Mouse (Mus musculus) T-helper 2 cell (primary cell): ENCODE results near the gene Serping1.
"Not testable (repeated sequence)": the region's sequence is repeated elsewhere in the genome, so short reads cannot be mapped to it uniquely, and the experiment has no call there.

ENCODE experiments used
- in situ Hi-C: fragments of 300-600 bp; cut with MboI, MseI; formaldehyde crosslinking; loops from one replicate; pipeline ENCODE4 v1.15.1; 2025; ENCODE audit warnings: high pct_unique_total_duplicates

Serping1 gene

DNA sequence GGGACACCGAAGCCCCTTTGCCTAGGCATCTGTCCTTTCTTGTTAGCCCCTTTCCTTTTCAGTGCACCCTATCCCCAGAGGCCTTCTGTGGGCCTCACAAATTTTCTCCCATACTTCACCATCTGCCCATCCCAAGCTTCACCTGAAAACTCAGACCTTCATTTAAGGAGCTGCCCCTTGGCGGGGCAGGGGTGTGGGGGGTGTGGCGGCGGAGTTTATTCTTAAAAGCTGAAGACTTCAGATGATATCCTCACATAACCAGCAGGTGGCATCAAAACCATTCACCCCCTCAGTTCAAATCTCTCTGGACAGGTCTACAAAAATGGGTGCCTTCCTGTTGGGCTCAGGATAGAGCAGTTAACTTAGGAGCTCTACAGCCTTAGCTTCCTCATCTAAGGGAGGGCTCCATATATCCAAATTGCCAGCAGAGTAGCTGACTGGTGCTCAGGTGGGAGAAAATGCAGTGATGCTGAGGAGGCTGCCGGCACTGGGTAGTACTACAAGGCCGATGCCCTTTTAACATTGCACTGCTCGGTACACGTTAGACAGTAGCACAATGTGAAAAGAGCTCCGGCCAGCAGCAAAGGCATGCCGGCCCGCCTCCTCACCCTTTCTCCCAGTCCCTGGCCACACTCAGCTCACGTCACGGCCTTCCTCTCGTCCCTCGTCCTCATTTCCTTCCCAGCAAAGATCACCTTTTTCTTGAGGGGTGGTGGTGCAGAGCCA is 34.5 kb downstream of the Serping1 start:
- in situ Hi-C loops, result no loop called here

DNA sequence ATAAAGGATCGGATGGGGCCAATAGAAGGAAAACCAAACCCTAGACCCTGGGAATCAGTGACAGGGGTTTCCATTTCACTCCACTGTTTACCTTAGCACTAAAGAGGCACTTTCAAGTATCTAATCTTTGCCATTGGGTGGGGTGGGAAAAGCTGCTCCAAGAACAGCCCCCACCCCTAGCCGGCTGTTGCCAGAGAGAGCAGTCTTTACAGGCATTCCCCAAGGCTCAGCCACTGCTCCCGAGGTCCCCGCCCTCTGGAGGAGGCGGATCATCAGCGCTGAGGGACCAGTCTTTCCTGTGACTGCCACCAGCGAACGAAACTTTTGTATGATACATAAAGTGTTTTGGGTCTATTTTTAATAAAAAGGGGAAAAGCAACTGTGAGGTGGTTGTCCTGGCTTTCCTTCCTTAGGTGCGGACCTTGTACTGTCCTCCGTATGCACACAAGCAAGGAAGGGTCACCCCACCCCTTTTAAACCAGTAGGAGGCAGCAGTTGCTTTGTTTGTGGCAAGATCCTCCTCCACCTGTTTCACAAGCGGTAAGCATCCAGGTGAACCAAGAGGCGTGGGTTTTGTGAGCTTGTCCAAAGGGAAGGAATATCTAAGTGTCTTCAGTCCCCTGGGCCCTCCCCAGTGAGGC is 36.9 kb downstream of the Serping1 start:
- in situ Hi-C loops, result no loop called here

DNA sequence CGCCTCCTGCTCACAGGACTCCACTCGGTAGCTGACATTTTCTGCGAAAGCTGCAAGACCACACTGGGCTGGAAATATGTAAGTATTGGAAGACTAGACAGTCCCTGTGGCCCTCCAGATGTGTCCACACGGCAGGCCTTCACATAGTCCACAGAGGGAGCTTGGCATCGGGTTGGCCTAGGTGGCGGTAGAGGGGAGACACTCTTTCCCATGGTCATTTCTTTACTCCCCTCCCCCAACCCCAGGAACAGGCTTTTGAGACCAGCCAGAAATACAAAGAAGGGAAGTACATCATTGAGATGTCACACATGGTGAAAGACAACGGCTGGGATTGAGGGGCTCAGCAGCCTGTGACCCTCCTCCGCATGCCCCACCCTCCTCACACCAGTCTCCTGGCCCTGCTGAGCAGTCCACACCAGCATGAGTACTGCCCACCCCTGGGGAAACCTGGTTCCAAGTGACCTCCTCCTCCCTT is 37.8 kb downstream of the Serping1 start:
- in situ Hi-C loops, result no loop called here

DNA sequence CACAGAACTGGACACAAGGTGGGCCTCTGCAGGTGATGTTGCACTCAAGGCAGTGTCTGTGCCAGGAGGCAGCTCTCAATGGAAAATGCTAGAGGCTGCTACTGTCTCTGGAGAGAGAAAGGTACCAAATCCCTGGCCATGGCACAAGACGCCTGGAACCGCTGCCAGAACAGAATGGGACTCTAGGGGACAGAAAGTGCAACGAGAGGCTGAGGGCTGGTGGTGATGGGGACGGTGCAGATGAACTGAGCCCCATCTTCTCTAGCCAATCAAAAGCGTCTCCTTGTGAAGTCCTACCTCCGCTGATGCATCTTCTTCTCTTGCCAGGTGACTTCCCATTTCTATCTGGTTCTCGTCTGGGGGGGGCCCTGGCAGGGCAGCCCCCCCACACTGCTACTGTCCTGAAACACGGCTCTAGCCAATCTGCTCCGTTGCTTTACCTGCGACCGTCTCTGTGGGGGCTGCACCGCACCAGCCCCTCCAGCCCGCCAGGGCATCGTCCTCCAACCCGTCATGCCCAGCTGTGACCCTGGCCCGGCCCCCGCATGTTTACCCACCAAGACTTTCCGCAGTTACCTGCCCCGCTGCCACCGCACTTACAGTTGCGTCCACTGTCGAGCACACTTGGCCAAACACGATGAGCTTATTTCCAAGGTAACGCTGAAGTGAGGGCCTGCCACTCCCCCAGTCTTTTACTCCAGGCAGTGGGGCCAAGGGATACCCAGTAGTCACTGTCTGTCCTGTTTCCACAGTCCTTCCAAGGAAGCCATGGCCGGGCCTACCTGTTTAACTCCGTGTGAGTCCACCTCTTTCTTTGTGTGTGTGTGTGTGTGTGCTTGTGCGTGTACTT is 38.7 kb downstream of the Serping1 start:
- in situ Hi-C loops, result no loop called here

DNA sequence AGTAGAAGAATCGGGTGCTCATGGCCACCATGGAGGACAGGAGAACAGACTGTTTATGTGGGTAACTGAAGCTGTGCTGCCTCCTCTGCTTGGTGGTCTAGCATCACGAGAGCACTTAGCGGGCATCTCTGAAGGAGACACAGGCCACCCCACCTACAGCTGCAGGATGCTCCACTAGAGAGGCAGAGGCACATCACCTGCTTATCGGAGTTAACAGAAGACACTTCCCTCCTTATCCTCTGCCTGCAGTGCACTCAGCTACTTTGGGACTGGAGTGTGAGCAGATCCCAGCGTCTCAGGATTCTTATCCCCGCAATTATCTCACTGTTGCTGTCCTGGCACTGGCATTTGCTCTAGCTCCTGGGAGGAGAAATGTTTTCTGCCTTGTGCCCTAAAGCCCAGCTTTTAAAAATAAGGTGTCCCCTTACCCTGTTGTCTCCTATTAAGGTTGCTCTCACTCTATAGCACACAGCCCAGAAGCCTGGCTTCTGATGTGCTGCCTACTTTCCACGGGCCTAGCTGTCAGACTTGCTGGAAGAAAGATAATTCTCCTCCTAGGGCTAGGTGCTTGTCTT is 39.8 kb downstream of the Serping1 start:
- in situ Hi-C loops, result no loop called here

DNA sequence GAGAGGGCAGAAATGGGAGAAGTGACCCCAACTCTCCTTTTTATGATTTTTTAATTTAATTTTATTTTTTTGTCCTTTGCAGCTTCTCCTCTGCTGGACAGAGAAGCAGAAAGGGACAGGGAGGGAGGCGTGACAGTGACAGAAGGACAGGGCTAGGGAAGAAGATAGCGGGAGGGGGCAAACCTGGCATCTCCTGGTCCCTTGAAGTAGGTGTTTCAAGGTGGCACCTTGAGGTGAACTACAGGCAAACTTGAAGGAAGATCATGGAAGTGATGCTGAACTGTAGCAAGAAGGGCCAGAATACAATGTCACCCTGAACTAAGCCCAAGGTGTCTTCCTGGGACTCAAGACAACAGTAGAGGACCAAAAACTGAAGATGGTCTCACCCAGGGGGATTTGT is 40.3 kb downstream of the Serping1 start:
- in situ Hi-C loops, result no loop called here

DNA sequence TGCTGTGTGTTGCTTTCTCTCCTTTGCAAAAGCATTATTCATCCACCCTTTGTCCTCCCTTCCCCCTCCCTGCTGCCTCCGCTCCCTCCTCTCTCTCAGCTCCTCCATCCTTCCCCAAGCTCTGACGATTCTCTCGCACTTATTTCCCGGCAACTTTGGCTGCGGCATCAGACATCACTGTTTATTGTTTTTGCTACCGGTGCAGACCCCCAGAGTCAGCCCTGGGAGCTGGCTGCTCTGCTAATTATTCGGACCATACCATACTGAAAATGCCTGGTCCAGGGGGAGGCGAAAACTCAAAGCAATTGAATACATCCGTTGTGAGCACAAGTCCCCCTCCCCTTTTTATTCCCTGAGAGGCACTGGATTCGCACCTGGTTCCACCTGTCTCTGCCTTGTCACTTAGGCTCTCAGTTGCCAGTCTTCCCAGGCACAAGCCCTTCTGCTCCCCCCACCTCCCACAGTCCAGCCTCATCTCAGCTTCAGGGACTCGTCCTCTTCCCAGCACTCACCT is 40.8 kb downstream of the Serping1 start:
- in situ Hi-C loops, result no loop called here

DNA sequence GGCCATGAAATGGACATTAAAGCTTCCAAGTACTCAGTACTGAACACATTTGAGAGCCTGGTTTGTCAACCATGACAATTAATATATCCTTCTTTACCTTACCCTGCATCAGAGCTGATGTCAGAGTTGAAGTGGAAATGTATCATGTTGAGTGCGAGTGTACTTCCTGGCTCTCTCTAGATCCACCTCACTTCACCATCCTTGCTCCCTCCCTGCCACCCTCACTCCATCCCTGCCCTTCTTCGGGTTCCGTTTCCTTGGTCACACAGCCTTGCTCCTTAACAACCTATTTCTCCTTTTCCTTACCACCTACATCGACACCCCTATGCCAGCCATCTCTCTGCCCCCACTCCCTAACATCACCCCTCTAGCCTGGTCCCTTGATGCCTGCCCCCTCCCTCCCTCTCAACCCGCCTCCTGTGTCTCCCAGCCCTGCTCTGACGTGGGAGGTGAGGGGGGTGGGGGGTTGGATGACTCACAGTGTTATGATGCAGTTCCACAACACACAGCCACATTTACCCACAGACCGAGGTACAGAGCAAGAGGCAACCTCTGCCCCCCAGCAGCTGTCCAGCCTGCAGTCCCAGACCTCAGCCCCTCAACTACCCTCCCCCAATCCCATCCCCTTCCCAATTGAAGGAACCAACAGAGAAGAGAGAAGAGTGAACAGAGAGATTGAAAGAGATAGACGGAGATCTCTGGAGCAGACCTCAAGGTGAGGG is 41.5 kb downstream of the Serping1 start, which contains the start of gene Ypel4:
Gene Ypel4 (plus strand): TSS at position 480 of the 722 bp plus-strand sequence.
- in situ Hi-C loops, result no loop called here

DNA sequence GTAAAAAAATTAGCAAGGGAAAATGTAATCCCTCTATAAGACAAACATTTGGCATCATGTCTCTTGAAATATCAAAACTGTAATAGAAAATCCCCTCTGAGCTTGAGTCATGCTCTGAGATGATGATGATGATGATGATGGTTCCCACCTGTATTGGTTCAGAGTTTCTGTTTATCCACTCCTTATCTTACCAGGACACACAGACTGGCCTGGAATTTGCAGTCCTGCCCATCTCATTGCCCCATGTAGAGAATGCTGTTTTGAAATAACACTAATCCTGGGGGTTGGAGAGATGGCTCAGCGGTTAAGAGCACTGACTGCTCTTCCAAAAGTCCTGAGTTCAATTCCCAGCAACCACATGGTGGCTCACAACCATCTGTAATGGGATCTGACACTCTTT is 42.9 kb downstream of the Serping1 start:
- in situ Hi-C loops, result no loop called here

DNA sequence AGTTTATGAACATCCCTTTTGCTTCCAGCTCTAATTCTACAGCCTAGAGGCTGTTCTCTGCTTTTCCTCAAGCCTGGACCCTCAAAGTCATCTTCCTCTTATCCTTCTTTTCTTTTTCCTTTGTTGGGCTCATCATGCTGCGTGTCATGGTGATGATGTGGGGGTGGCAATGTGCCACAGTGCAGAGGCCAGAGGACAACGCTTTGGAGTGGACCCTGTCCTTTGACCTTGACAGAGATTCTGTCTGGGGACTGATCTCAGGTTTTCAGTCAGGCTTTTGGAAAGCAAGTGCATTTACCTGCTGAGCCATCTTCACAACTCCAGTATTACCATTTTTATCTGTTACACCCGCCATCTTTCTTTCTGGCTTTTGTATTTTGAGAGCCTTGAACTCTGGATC is 44.0 kb downstream of the Serping1 start:
- in situ Hi-C loops, result no loop called here

DNA sequence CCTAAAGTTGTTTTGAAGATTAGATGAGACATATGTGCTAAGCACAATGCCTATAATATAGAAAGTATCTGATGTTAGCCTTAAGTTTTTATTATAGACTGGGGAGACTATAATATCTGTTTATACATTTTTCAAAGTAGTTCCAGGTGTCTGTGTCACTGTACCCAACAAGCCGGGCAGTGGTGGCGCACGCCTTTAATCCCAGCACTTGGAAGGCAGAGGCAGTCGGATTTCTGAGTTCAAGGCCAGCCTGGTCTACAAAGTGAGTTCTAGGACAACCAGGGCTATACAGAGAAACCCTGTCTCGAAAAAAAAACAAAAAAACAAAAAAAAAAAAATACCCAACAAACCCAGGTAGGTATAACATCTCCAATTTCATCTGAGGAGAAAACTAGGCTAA is 47.1 kb downstream of the Serping1 start:
- in situ Hi-C loops, result not testable (repeated sequence)

DNA sequence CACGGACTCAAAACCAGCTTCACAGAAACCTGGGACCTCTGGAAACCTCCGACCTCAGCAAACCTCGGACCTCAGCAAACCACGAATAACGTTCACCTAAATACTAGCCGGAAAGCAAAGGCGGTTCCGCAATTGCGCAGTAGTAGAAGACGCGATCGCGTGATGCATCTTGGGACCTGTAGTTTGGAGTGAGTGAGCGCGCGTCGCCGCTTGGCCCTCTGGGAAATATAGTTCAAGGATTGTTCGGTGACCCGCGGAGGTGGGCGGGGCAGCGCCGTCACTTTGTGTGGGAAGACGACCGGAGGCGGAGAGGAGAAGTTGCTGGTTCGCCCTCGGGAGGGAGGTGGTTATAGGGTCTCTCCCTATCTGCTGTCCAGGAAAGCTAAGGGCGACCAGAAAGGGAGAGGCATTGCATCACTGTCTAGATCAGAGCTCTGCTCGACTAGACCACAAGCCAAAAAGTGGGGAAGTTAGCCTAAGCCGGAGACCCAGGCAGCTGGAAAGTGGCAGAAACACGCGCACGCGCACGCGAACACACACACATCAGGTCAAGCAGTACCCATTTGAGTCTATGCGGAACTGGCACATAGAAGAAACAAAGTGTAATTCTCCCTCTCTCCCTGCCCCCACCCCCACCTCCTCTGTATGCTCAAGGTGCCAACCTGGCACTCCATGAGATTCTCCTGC is 47.9 kb downstream of the Serping1 start, which contains the start of gene Clp1:
Gene Clp1 (minus strand): TSS at position 179 of the 687 bp plus-strand sequence.
- in situ Hi-C loops, result no loop called here

DNA sequence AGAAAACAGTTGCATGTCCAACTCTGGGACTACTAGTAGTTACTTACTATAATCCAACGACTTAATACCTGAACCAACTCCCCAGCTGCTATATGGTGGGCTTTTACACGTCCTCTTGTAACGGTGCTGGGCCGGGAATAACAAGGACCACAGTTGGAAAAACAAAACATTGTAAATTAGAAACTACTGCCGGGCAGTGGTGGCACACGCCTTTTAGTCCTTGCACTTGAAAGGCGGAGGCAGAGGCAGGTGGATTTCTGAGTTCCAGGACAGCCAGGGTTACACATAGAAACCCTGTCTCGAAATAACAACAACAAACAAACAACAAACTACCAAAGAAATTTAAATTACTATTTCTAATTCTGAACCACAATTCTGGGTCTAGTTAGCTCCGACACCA is 48.5 kb downstream of the Serping1 start:
- in situ Hi-C loops, result no loop called here

DNA sequence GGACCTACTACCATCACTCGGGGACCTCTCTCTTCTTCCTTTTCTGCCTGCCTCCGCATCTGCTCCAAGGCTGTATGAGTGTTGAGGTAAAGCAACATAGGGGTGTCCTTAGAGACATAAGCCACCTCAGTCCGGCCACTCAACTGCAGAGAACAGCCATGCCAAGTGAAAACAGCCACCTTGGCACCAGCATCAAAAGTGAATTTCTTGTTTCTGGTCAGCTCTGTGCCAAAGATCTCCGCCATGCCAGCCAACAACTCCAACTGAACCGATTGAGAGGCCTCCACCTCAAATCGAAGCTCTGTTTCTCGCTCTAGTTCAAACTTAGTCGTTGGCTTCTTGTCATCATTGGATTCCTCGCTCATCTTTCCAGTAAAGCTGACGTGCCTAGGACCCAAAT is 49.5 kb downstream of the Serping1 start:
- in situ Hi-C loops, result no loop called here

DNA sequence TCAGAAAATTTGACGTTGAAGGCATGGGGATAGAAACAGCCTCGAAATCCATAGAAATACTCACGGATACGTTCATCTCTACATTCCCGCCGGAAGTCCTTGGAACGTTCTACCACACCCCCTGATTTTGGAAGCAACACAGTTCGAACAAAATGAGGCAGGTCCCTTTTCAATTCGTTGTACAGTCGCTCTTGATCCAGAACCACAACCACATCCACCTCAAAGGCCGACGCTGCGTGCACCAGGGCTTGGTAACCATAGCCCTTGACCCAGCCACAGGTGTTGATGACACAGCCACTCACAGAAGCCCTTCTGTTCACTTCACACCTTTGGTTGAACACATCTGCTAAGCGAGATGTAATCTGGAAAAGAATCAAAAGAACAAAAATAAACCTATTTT is 51.4 kb downstream of the Serping1 start:
- in situ Hi-C loops, result no loop called here

DNA sequence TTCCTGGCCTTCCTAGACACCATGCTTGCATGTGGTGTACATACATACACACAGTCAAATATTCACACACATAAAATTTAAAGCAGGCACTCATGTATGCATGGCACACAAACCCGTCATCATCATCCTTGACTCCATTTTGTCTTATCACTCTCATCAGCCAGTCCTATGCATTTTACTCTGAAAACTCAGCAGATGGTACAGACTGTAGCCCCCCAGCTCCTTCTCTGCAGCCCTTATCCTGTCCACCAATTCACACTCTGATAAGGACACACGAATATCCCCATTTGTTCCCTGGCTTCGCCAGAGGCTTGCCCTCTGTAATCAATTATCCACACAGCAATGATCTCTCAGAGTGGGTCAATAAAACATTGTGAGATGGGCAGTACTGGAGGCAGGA is 54.1 kb downstream of the Serping1 start:
- in situ Hi-C loops, result no loop called here

DNA sequence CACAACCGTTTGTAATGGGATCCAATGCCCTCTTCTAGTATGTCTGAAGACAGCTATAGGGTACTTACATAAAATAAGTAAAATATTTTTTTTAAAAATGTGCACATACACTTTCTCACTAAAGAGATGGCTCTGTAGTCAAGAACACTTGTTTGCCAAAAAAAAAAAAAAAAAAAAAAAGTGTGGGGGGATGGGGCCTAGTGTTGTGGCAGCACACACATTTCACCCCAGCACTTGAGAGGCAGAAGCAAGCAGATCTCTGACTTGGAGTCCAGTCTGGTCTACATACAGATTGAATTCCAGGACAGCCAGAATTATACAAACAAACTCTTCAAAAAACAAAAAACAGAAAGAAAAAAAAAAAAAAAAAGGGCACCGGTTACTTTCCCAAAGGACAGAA is 54.5 kb downstream of the Serping1 start:
- in situ Hi-C loops, result no loop called here

DNA sequence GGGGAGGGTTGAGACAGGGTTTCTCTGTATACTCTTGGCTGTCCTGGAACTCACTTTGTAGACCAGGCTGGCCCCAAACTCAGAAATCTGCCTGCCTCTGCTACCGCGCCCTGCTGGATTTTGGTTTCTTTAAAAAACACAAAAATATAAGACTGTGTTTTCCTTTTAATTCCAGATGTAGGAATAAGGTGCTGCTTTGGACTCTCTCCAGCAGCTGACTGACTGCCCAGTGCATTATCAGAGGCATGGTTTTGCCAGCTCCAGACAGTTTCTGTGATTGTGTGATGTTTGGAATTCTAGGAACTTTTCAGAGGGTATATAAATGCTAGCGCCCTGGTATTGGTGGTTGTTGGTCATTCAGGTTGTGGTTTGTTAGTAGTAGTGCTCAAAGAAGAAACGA is 57.9 kb downstream of the Serping1 start:
- in situ Hi-C loops, result loop anchor here (5.0 kb wide), 1 partner anchor 40 kb away; the partner anchor contains the start of genes Gm28635, Med19 and Tmx2

DNA sequence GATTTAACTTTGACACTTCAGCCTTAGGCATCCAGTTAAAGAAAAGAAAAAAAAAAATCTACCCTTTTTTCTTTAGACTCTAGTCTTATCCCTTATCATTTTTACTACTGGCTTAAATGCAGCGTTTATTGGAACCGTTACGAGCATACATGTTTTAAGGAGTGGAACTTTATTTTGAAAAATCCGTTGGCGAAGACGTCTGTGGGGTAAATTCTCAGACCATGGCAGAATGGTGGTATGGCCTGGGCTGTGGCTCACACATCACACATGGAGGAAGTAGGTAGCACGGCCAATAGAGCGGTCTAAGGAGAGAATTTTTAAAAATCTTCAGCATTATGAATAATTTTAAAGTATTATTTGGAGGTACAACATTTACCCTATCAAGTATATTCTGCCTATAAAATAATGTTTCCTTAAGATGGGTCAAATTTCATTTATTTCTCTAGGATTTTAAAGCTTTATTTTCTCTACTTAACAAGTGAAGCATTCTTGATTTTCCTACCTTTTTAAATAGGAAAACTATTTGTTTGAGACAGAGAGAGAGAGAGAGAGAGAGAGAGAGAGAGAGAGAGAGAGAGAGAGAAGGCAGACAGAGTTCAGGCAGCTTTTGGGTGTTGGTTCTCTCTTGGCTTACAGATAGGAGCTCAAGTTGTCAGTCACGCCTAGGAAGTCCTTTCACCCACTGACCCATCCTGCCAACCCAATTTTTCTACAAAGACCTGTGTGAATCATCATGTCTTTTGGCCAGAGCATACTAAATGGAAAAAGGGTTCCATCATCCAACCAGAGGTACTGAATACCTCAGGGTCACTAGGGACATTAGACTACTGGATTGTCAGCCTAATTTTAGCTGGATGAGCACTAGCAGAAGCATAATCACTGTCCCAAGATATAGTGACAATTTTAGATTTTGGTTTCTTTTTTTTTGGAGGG is 58.6 kb downstream of the Serping1 start:
- in situ Hi-C loops, result loop anchor here (5.0 kb wide), 1 partner anchor 39 kb away; the partner anchor contains the start of genes Gm28635, Med19 and Tmx2
